Mouse (Mus musculus): ENCODE measurements around the gene Ermp1.

DNA sequence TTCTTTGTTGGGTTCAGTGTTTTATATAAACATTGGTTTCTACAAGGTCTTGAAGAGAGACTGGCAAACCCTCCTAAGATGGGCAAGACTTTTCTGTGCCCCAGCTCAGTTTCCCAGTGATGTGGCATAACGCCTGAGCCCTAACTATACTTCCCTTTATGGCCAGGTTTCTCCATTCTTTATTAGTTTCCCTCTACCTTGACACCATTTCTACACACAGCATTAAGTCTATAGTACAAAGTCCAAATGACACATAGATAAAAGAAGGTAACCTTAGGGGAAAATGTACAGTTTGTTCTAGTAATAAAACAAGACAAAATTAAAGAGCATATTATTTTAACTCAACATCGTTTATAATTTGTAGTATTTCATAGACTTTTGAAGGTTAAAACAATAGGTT lies 65.8 kb downstream of the Ermp1 start:
- TF ChIP-seq CTCF (IDR thresholded peaks at IDR 0.05; ENCODE audit: borderline replicate concordance, insufficient read depth, low read length) (no peak), POLR2A (IDR thresholded peaks at IDR 0.05; ENCODE audit: low read depth, low read length) (no peak)
